Mouse (Mus musculus) small intestine, adult 2 months (tissue): ENCODE data around the gene Pcca.

Source experiments
- CTCF ChIP-seq: fragments of 200-500 bp; IDR thresholded peaks from 2 replicates; pipeline ENCODE4 v1.5.1; 2012; ENCODE audit warnings: low read depth, mild to moderate bottlenecking, control low read depth, inconsistent platforms, low read length, moderate library complexity, mixed read lengths; ENCODE audit not compliant: insufficient replicate concordance, insufficient read length; ENCODE audit errors: extremely low read depth
- POLR2A ChIP-seq: fragments of 200-500 bp; IDR thresholded peaks from 2 replicates; pipeline ENCODE4 v1.6.1; 2012; ENCODE audit warnings: low read depth, mild to moderate bottlenecking, control low read depth, inconsistent platforms, low read length, moderate library complexity

GRCm38 (mm10) chr14:122642432-122642831, 108.3 kb downstream of the Pcca start:
- TF ChIP-seq CTCF (no peak), POLR2A (no peak)
